Mouse (Mus musculus) forebrain, postnatal 0 days (tissue): ENCODE results near the gene Nt5c2. TPM values are rescaled to one million over a fixed set of nuclear protein-coding genes. Genes with fewer than 3 reads are reported as not detected.

Source experiments
- ATAC-seq: fragments of 200-750 bp; cut with Nextera tagmentation; 2 replicates; pipeline ENCODE4 v1.8.0; 2017; ENCODE audit warnings: mild to moderate bottlenecking, moderate library complexity
- DNase-seq: peaks from one replicate; pipeline ENCODE4 v3.0.0-alpha.2; 2015
- H3K27ac ChIP-seq: fragments of 300-500 bp; sonication (generic); 2 replicates; pipeline ENCODE4 v1.5.1; 2014; ENCODE audit warnings: low read depth, mild to moderate bottlenecking, antibody characterized with exemption, low read length, moderate library complexity, mixed read lengths
- H3K27me3 ChIP-seq: fragments of 300-500 bp; sonication (generic); 2 replicates; pipeline ENCODE4 v1.6.1; 2014; ENCODE audit warnings: mild to moderate bottlenecking, low read length, mixed read lengths; ENCODE audit not compliant: insufficient read depth
- H3K36me3 ChIP-seq: fragments of 300-500 bp; sonication (generic); 2 replicates; pipeline ENCODE4 v1.6.1; 2014; ENCODE audit warnings: mild to moderate bottlenecking, moderate library complexity; ENCODE audit not compliant: insufficient read depth
- H3K4me1 ChIP-seq: fragments of 300-500 bp; sonication (generic); 2 replicates; pipeline ENCODE4 v1.6.1; 2014; ENCODE audit warnings: antibody characterized with exemption; ENCODE audit not compliant: insufficient read depth
- H3K4me2 ChIP-seq: fragments of 300-500 bp; sonication (generic); 2 replicates; pipeline ENCODE4 v1.6.1; 2014; ENCODE audit warnings: low read depth, mild to moderate bottlenecking, moderate library complexity
- H3K4me3 ChIP-seq: fragments of 300-500 bp; sonication (generic); 2 replicates; pipeline ENCODE4 v1.5.1; 2014; ENCODE audit warnings: low read depth, low read length, mixed read lengths
- H3K9ac ChIP-seq: fragments of 300-500 bp; sonication (generic); 2 replicates; pipeline ENCODE4 v1.6.1; 2014; ENCODE audit warnings: mild to moderate bottlenecking
- H3K9me3 ChIP-seq: fragments of 300-500 bp; sonication (generic); 2 replicates; pipeline ENCODE4 v1.6.1; 2016; ENCODE audit warnings: low read length
- CTCF ChIP-seq: sonication (generic); IDR thresholded peaks from 2 replicates; pipeline ENCODE4 v1.5.1; 2016; ENCODE audit warnings: antibody characterized with exemption, control low read depth, low read depth
- WGBS: fragments of 180-500 bp; shearing (Covaris S2); extraction: QIAGEN DNeasy Blood & Tissue Kit; methylation state at CpG from one replicate; pipeline ENCODE4 v1.1.7; 2014; 5-methylcytosine and 5-hydroxymethylcytosine counted together
- polyA plus RNA-seq: library from polyadenylated mRNA; unstranded; fragments of >200 nt; fragmentation: Nextera tagmentation; extraction: Ambion mirVana; gene quantifications from 2 replicates; pipeline ENCODE4 v1.2.1, GENCODE M21; 2015
- total RNA-seq: library from RNA; depleted of rRNA; stranded (reverse); fragments of >200 nt; gene quantifications from 2 replicates; pipeline ENCODE4 v1.2.3, GENCODE M21; 2014

Nt5c2 gene
- total and polyA plus RNA-seq, 2 experiments from 2014 or later: 69.5 to 80.4 TPM

GRCm38 (mm10) chr19:46956410-46956809, 58.5 kb downstream of the Nt5c2 start:
- ATAC-seq (no peak), DNase-seq (no peak)
- H3K4me2 ChIP-seq: no peak overlapping the region
- TF ChIP-seq CTCF: no peak
- H3K27ac ChIP-seq: no peak overlapping the region
- H3K27me3 ChIP-seq: no peaks in the 10 kb centered on the region
- H3K4me3 ChIP-seq: no peak overlapping the region
- 76% methylated on average over 2 of the region's 2 CpGs for WGBS
- no peaks in the 10 kb centered on the region for H3K9me3 ChIP-seq
- peaks cover 14% of the 10 kb centered on the region for H3K4me1 ChIP-seq
- no peaks in the 10 kb centered on the region for H3K36me3 ChIP-seq
- H3K9ac ChIP-seq: no peak overlapping the region

GRCm38 (mm10) chr19:46955630-46956029, 59.3 kb downstream of the Nt5c2 start:
- Histone ChIP-seq H3K27ac (no peak overlapping the region), H3K9me3 (no peaks in the 10 kb centered on the region), H3K36me3 (0 out of 2 replicates have a peak, but pooled peaks cover under 1% of the 10 kb centered on the region), H3K4me3 (no peak overlapping the region), H3K27me3 (no peaks in the 10 kb centered on the region), H3K4me2 (no peak overlapping the region), H3K9ac (no peak overlapping the region), H3K4me1 (peaks cover 12% of the 10 kb centered on the region)
- DNase-seq (peak; percentile 67), ATAC-seq (peak; percentile 78)
- TF ChIP-seq CTCF: no peak
- WGBS: 74% methylated on average over 4 of the region's 4 CpGs

GRCm38 (mm10) chr19:46953536-46953935, 61.4 kb downstream of the Nt5c2 start:
- Histone ChIP-seq H3K27ac (no peak overlapping the region), H3K9ac (no peak overlapping the region), H3K4me3 (no peak overlapping the region), H3K9me3 (no peaks in the 10 kb centered on the region), H3K27me3 (no peaks in the 10 kb centered on the region), H3K36me3 (0 out of 2 replicates have a peak, but pooled peaks cover 13% of the 10 kb centered on the region), H3K4me1 (no peaks in the 10 kb centered on the region; the same call in 1 of the 2 replicates), H3K4me2 (no peak overlapping the region)
- DNase-seq (no peak), ATAC-seq (no peak)
- no peak for TF ChIP-seq CTCF
- 85% methylated on average over 3 of the region's 3 CpGs for WGBS

GRCm38 (mm10) chr19:46952986-46953385, 62.0 kb downstream of the Nt5c2 start:
- DNase-seq (peak; percentile 35), ATAC-seq (peak; percentile 32; the same call in 1 of the 2 replicates)
- Histone ChIP-seq H3K27ac (no peak overlapping the region), H3K9me3 (no peaks in the 10 kb centered on the region), H3K4me3 (no peak overlapping the region), H3K9ac (no peak overlapping the region), H3K27me3 (no peaks in the 10 kb centered on the region), H3K36me3 (0 out of 2 replicates have a peak, but pooled peaks cover 13% of the 10 kb centered on the region), H3K4me1 (no peaks in the 10 kb centered on the region), H3K4me2 (no peak overlapping the region)
- TF ChIP-seq CTCF: peak; percentile 38
- WGBS: 57% methylated on average over 5 of the region's 5 CpGs

- H3K27me3 ChIP-seq: no peaks in the 10 kb centered on the region
- no peaks in the 10 kb centered on the region for H3K9me3 ChIP-seq
- no peak overlapping the region for H3K9ac ChIP-seq
- H3K27ac ChIP-seq: no peak overlapping the region
- no peaks in the 10 kb centered on the region for H3K4me1 ChIP-seq
- WGBS: 87% methylated on average over 6 of the region's 6 CpGs
- peaks cover 7% of the 10 kb centered on the region; the same call in 1 of the 2 replicates for H3K36me3 ChIP-seq
- ATAC-seq (no peak), DNase-seq (no peak)
- H3K4me3 ChIP-seq: no peak overlapping the region
- no peak overlapping the region for H3K4me2 ChIP-seq
- no peak for TF ChIP-seq CTCF
Measured at GRCm38 (mm10) chr19:46944341-46944740, 70.6 kb downstream of the Nt5c2 start.

- H3K27me3 ChIP-seq: no peaks in the 10 kb centered on the region
- H3K9ac ChIP-seq: no peak overlapping the region
- DNase-seq: no peak
- no peak overlapping the region for H3K4me2 ChIP-seq
- no peaks in the 10 kb centered on the region for H3K36me3 ChIP-seq
- H3K9me3 ChIP-seq: no peaks in the 10 kb centered on the region
- no peak for TF ChIP-seq CTCF
- no peak overlapping the region for H3K4me3 ChIP-seq
- no peaks in the 10 kb centered on the region for H3K4me1 ChIP-seq
- ATAC-seq: no peak
- 28% methylated on average over 6 of the region's 6 CpGs for WGBS
- 0 out of 2 replicates have a peak overlapping the region, but pooled peaks have one; percentile 40 for H3K27ac ChIP-seq
Measured at GRCm38 (mm10) chr19:46937173-46937572, 77.8 kb downstream of the Nt5c2 start.

GRCm38 (mm10) chr19:46934025-46934424, 80.9 kb downstream of the Nt5c2 start:
- Histone ChIP-seq H3K9ac (no peak overlapping the region), H3K4me2 (no peak overlapping the region), H3K27ac (no peak overlapping the region), H3K36me3 (no peaks in the 10 kb centered on the region), H3K4me1 (no peaks in the 10 kb centered on the region), H3K9me3 (no peaks in the 10 kb centered on the region), H3K27me3 (no peaks in the 10 kb centered on the region), H3K4me3 (no peak overlapping the region)
- DNase-seq (no peak), ATAC-seq (no peak)
- no peak for TF ChIP-seq CTCF
- 80% methylated on average over 4 of the region's 4 CpGs for WGBS

- ATAC-seq: no peak
- no peaks in the 10 kb centered on the region for H3K27me3 ChIP-seq
- no peak overlapping the region for H3K4me2 ChIP-seq
- H3K27ac ChIP-seq: no peak overlapping the region
- no peaks in the 10 kb centered on the region for H3K4me1 ChIP-seq
- 76% methylated on average over 5 of the region's 5 CpGs for WGBS
- H3K9me3 ChIP-seq: no peaks in the 10 kb centered on the region
- DNase-seq: no peak
- H3K4me3 ChIP-seq: no peak overlapping the region
- no peak for TF ChIP-seq CTCF
- H3K36me3 ChIP-seq: no peaks in the 10 kb centered on the region
- H3K9ac ChIP-seq: no peak overlapping the region
Measured at GRCm38 (mm10) chr19:46932608-46933007, 82.3 kb downstream of the Nt5c2 start.
